Mouse (Mus musculus) myocyte (in vitro differentiated cells): ENCODE measurements around the gene Fbln2. TPM values are rescaled to one million over a fixed set of nuclear protein-coding genes. Genes with fewer than 3 reads are reported as not detected.

Experiments used
- H3K27me3 ChIP-seq: one replicate; pipeline ENCODE4 v1.6.1; 2011; ENCODE audit not compliant: control insufficient read depth, insufficient read depth, insufficient read length
- H3K36me3 ChIP-seq: one replicate; pipeline ENCODE4 v1.6.1; 2011; ENCODE audit not compliant: control insufficient read depth, insufficient read depth
- H3K4me2 ChIP-seq: one replicate; pipeline ENCODE4 v1.6.1; 2011; ENCODE audit warnings: low read depth, control low read depth
- H3K4me3 ChIP-seq: one replicate; pipeline ENCODE4 v1.5.1; 2011; ENCODE audit warnings: mild to moderate bottlenecking, control low read depth, moderate library complexity
- H3K79me2 ChIP-seq: one replicate; pipeline ENCODE4 v1.6.1; 2011; ENCODE audit not compliant: control insufficient read depth, insufficient read depth
- H3ac ChIP-seq: one replicate; pipeline ENCODE4 v1.6.1; 2011; ENCODE audit not compliant: control insufficient read depth, insufficient read length
- CEBPB ChIP-seq: IDR thresholded peaks from 2 replicates; pipeline ENCODE4 v1.6.1; 2011; ENCODE audit warnings: mild to moderate bottlenecking, moderate library complexity; ENCODE audit not compliant: poor library complexity, insufficient read depth, severe bottlenecking
- E2F4 ChIP-seq: IDR thresholded peaks from one replicate; pipeline ENCODE4 v1.6.1; 2011; ENCODE audit warnings: mild to moderate bottlenecking, control low read depth, moderate library complexity; ENCODE audit not compliant: insufficient read depth
- MAX ChIP-seq: IDR thresholded peaks from one replicate; pipeline ENCODE4 v1.6.1; 2011; ENCODE audit warnings: low read depth, mild to moderate bottlenecking, control low read depth
- MYOD1 ChIP-seq, 3 experiments: IDR thresholded peaks; one replicate each; pipeline ENCODE4 v1.6.1; 2011; ENCODE audit warnings: control low read depth in 2 of 3, low read depth in 2 of 3, mild to moderate bottlenecking in 2 of 3, moderate library complexity in 1 of 3; ENCODE audit not compliant: insufficient read length in 2 of 3, control insufficient read depth in 1 of 3
- MYOG ChIP-seq, 3 experiments: IDR thresholded peaks; one replicate each; pipeline ENCODE4 v1.6.1; 2011; ENCODE audit warnings: control low read depth in 2 of 3, low read depth in 2 of 3, mild to moderate bottlenecking in 2 of 3; ENCODE audit not compliant: insufficient read length in 2 of 3, control insufficient read depth in 1 of 3, insufficient read depth in 1 of 3
- POLR2A ChIP-seq: IDR thresholded peaks from one replicate; pipeline ENCODE4 v1.6.1; 2011; ENCODE audit warnings: low read depth, mild to moderate bottlenecking, control low read depth, moderate library complexity; ENCODE audit not compliant: insufficient read length
- POLR2AphosphoS2 ChIP-seq: IDR thresholded peaks from one replicate; pipeline ENCODE4 v1.6.1; 2011; ENCODE audit warnings: low read depth, control low read depth; ENCODE audit not compliant: insufficient read length
- REST ChIP-seq: IDR thresholded peaks from one replicate; pipeline ENCODE4 v1.6.1; 2011; ENCODE audit warnings: mild to moderate bottlenecking, control low read depth, moderate library complexity; ENCODE audit not compliant: insufficient read depth, insufficient read length
- SRF ChIP-seq: IDR thresholded peaks from one replicate; pipeline ENCODE4 v1.6.1; 2011; ENCODE audit warnings: low read depth; ENCODE audit not compliant: control insufficient read depth, insufficient read length
- TCF12 ChIP-seq: IDR thresholded peaks from one replicate; pipeline ENCODE4 v1.6.1; 2011; ENCODE audit warnings: mild to moderate bottlenecking, control low read depth; ENCODE audit not compliant: poor library complexity, insufficient read depth, severe bottlenecking
- TCF3 ChIP-seq: IDR thresholded peaks from one replicate; pipeline ENCODE4 v1.6.1; 2011; ENCODE audit warnings: low read depth, control low read depth; ENCODE audit not compliant: insufficient read length
- USF1 ChIP-seq: IDR thresholded peaks from one replicate; pipeline ENCODE4 v1.6.1; 2011; ENCODE audit warnings: low read depth, mild to moderate bottlenecking, control low read depth, moderate library complexity
- polyA plus RNA-seq: library from polyadenylated mRNA; unstranded; fragments of >200 nt; fragmentation: generic; extraction: Trizol; gene quantifications from one replicate; pipeline ENCODE4 v1.2.1, GENCODE M21; 2012; ENCODE audit warnings: missing spikeins

Fbln2 gene
- polyA plus RNA-seq, 1 experiment = 167 TPM

GRCm38 (mm10) chr6:91295431-91295830, 83.2 kb downstream of the Fbln2 start:
- Histone ChIP-seq H3K36me3 (no peaks in the 10 kb centered on the region), H3K4me2 (no peak overlapping the region), H3ac (no peak overlapping the region), H3K79me2 (no peaks in the 10 kb centered on the region), H3K4me3 (no peak overlapping the region), H3K27me3 (peaks cover 80% of the 10 kb centered on the region)
- TF ChIP-seq POLR2A (no peak), MAX (no peak), REST (no peak), MYOD1 (IDR thresholded peaks at IDR 0.05; ENCODE audit: control insufficient read depth in 1 of 3, insufficient read length in 2 of 3, low read depth in 2 of 3) (no peak), CEBPB (no peak), SRF (no peak), MYOG (IDR thresholded peaks at IDR 0.05; ENCODE audit: control insufficient read depth in 1 of 3, insufficient read depth in 1 of 3, insufficient read length in 2 of 3, low read depth in 2 of 3) (no peak), USF1 (no peak), POLR2AphosphoS2 (no peak), TCF12 (no peak), E2F4 (no peak), TCF3 (no peak)

- no peak for TF ChIP-seq E2F4
- no peak for TF ChIP-seq POLR2AphosphoS2
- TF ChIP-seq TCF12 = no peak
- no peak for TF ChIP-seq REST
- no peak for TF ChIP-seq POLR2A
- TF ChIP-seq SRF = no peak
- no peak for TF ChIP-seq MYOG (IDR thresholded peaks at IDR 0.05; ENCODE audit: control insufficient read depth in 1 of 3, insufficient read depth in 1 of 3, insufficient read length in 2 of 3, low read depth in 2 of 3)
- no peak for TF ChIP-seq TCF3
- no peak for TF ChIP-seq USF1
- no peak overlapping the region for H3K4me3 ChIP-seq
- H3K36me3 ChIP-seq = no peaks in the 10 kb centered on the region
- no peaks in the 10 kb centered on the region for H3K79me2 ChIP-seq
- H3K27me3 ChIP-seq = peaks cover 78% of the 10 kb centered on the region
- no peak overlapping the region for H3ac ChIP-seq
- H3K4me2 ChIP-seq = no peak overlapping the region
Observed at GRCm38 (mm10) chr6:91298828-91299227, 86.6 kb downstream of the Fbln2 start.

GRCm38 (mm10) chr6:91300079-91300478, 87.8 kb downstream of the Fbln2 start:
- no peak overlapping the region for H3K4me2 ChIP-seq
- H3K79me2 ChIP-seq = no peaks in the 10 kb centered on the region
- no peaks in the 10 kb centered on the region for H3K36me3 ChIP-seq
- no peak overlapping the region for H3ac ChIP-seq
- peaks cover 76% of the 10 kb centered on the region for H3K27me3 ChIP-seq
- H3K4me3 ChIP-seq = no peak overlapping the region
- TF ChIP-seq CEBPB (no peak), POLR2A (no peak), TCF3 (no peak), POLR2AphosphoS2 (no peak), USF1 (no peak), MAX (no peak), MYOG (IDR thresholded peaks at IDR 0.05; ENCODE audit: control insufficient read depth in 1 of 3, insufficient read depth in 1 of 3, insufficient read length in 2 of 3, low read depth in 2 of 3) (no peak), MYOD1 (IDR thresholded peaks at IDR 0.05; ENCODE audit: control insufficient read depth in 1 of 3, insufficient read length in 2 of 3, low read depth in 2 of 3) (no peak), SRF (no peak), REST (no peak), TCF12 (no peak), E2F4 (no peak)

GRCm38 (mm10) chr6:91301839-91302238, 89.6 kb downstream of the Fbln2 start:
- H3K79me2 ChIP-seq = no peaks in the 10 kb centered on the region
- no peak overlapping the region for H3ac ChIP-seq
- no peak for TF ChIP-seq TCF12
- TF ChIP-seq POLR2A = no peak
- TF ChIP-seq USF1 = no peak
- no peak for TF ChIP-seq POLR2AphosphoS2
- no peak for TF ChIP-seq MYOG (IDR thresholded peaks at IDR 0.05; ENCODE audit: control insufficient read depth in 1 of 3, insufficient read depth in 1 of 3, insufficient read length in 2 of 3, low read depth in 2 of 3)
- TF ChIP-seq MYOD1 (IDR thresholded peaks at IDR 0.05; ENCODE audit: control insufficient read depth in 1 of 3, insufficient read length in 2 of 3, low read depth in 2 of 3) = no peak
- no peak for TF ChIP-seq SRF
- no peak for TF ChIP-seq CEBPB
- TF ChIP-seq TCF3 = no peak
- no peak for TF ChIP-seq MAX
- TF ChIP-seq E2F4 = no peak
- H3K4me2 ChIP-seq = no peak overlapping the region
- H3K36me3 ChIP-seq = no peaks in the 10 kb centered on the region
- H3K4me3 ChIP-seq = no peak overlapping the region
- peaks cover 70% of the 10 kb centered on the region for H3K27me3 ChIP-seq

- Histone ChIP-seq H3ac (no peak overlapping the region), H3K27me3 (peaks cover 69% of the 10 kb centered on the region), H3K4me3 (no peak overlapping the region), H3K79me2 (no peaks in the 10 kb centered on the region), H3K36me3 (no peaks in the 10 kb centered on the region), H3K4me2 (no peak overlapping the region)
- TF ChIP-seq POLR2A = no peak
- no peak for TF ChIP-seq POLR2AphosphoS2
- TF ChIP-seq TCF3 = no peak
- TF ChIP-seq MAX = no peak
- no peak for TF ChIP-seq REST
- TF ChIP-seq TCF12 = no peak
- no peak for TF ChIP-seq MYOD1 (IDR thresholded peaks at IDR 0.05; ENCODE audit: control insufficient read depth in 1 of 3, insufficient read length in 2 of 3, low read depth in 2 of 3)
- TF ChIP-seq MYOG (IDR thresholded peaks at IDR 0.05; ENCODE audit: control insufficient read depth in 1 of 3, insufficient read depth in 1 of 3, insufficient read length in 2 of 3, low read depth in 2 of 3) = no peak
- no peak for TF ChIP-seq USF1
- TF ChIP-seq SRF = no peak
Observed at GRCm38 (mm10) chr6:91302337-91302736, 90.1 kb downstream of the Fbln2 start.
